In genomic region chr4:138672160-138672559, GRCm38 (mm10) we compare ENCODE assay signal across 32 mouse cellular contexts. TPM values are rescaled to one million over a fixed set of nuclear protein-coding genes. Genes with fewer than 3 reads are reported as not detected.
DNase-seq lines count a peak whose midpoint lies in the region; ATAC-seq and TF ChIP-seq lines count a peak whose summit lies in the region.
"Had no signal": no experiment of that assay in that cellular context is flagged by ENCODE, and none has a peak within 500 bp of the region (broad histone marks: within the 10 kb centered on the region; RNA-seq: fewer than 3 reads in every experiment).

No protein-coding gene starts in this region.

- H3K9me3 ChIP-seq in midbrain, embryonic 15.5 days, result no peaks in the 10 kb centered on the region
- no peaks in the 10 kb centered on the region for H3K9me3 ChIP-seq in stomach, postnatal 0 days (ENCODE audit: control insufficient read depth, low read length)
- H3K9me3 ChIP-seq: heart, embryonic 12.5 days; limb, embryonic 10.5 days; limb, embryonic 15.5 days; liver, embryonic 13.5 days; neural tube, embryonic 15.5 days had no signal

- 53% methylated on average over 4 of the region's 4 CpGs for WGBS in lung, adult 2 months
- WGBS in large intestine, adult 2 months, result 27% methylated on average over 4 of the region's 4 CpGs
- WGBS in midbrain, embryonic 15.5 days, result 34% methylated on average over 4 of the region's 4 CpGs
- WGBS in stomach, postnatal 0 days, result 20% methylated on average over 4 of the region's 4 CpGs
- WGBS in heart, adult 2 months, result 60% methylated on average over 4 of the region's 4 CpGs

- DNase-seq in lung, postnatal 36 days, result peak; percentile 37
- DNase-seq in lung, adult 2 months, result no peak
- peak; percentile 76 for DNase-seq in large intestine, adult 2 months (ENCODE audit: low read depth, low spot score)
- peak; percentile 69 for DNase-seq in stomach, postnatal 0 days (ENCODE audit: low spot score)
- no peak for DNase-seq in frontal cortex, postnatal 14 days (ENCODE audit: low spot score in 2 of 2)
- no peak for DNase-seq in heart, adult 2 months
- DNase-seq: adrenal gland, postnatal 14 days; cerebellum, adult 2 months; cerebellum, postnatal 14 days; gastrocnemius, postnatal 25 days; heart, adult 18-20 months; kidney, adult 9 months; kidney, postnatal 10 days; layer of hippocampus, adult 9-11 months; liver, embryonic 13.5 days; lung, embryonic 14.5 days; right cerebral cortex, postnatal 25 days had no signal

- peaks cover 10% of the 10 kb centered on the region; the same call in 1 of the 2 replicates for H3K27me3 ChIP-seq in midbrain, embryonic 15.5 days (replicated peaks)
- no peaks in the 10 kb centered on the region for H3K27me3 ChIP-seq in stomach, postnatal 0 days (ENCODE audit: control insufficient read depth, insufficient read depth, low read length)
- H3K27me3 ChIP-seq in heart, adult 2 months (ENCODE audit: control insufficient read depth, insufficient read depth, low read length), result no peaks in the 10 kb centered on the region
- H3K27me3 ChIP-seq: liver, embryonic 13.5 days had no signal

- H3K4me2 ChIP-seq in midbrain, embryonic 15.5 days, result no peak overlapping the region
- H3K4me2 ChIP-seq in stomach, postnatal 0 days (replicated peaks; ENCODE audit: low read depth), result no peak overlapping the region
- H3K4me2 ChIP-seq: heart, embryonic 12.5 days; hindbrain, embryonic 14.5 days; limb, embryonic 15.5 days; liver, embryonic 13.5 days; lung, embryonic 14.5 days; neural tube, embryonic 15.5 days had no signal

- H3K79me2 ChIP-seq in heart, adult 2 months (replicated peaks; ENCODE audit: control insufficient read depth, insufficient read depth, low read length), result no peaks in the 10 kb centered on the region

- intact Hi-C loops in heart, adult 2 months (cut with DNase I), result no loop called here

- TF ChIP-seq CTCF in lung, adult 2 months (IDR thresholded peaks at IDR 0.05; ENCODE audit: insufficient read depth, low read length), result no peak
- no peak for TF ChIP-seq CTCF in stomach, postnatal 0 days (IDR thresholded peaks at IDR 0.05; ENCODE audit: low read depth)
- TF ChIP-seq CTCF in heart, adult 2 months (IDR thresholded peaks at IDR 0.05), result no peak

- no peaks in the 10 kb centered on the region for H3K36me3 ChIP-seq in midbrain, embryonic 15.5 days (replicated peaks)
- H3K36me3 ChIP-seq in stomach, postnatal 0 days (ENCODE audit: control insufficient read depth, insufficient read depth, low read length), result no peaks in the 10 kb centered on the region
- H3K36me3 ChIP-seq in heart, adult 2 months (ENCODE audit: control insufficient read depth, insufficient read depth, low read length), result no peaks in the 10 kb centered on the region
- H3K36me3 ChIP-seq: heart, embryonic 12.5 days; limb, embryonic 10.5 days; limb, embryonic 15.5 days; liver, embryonic 13.5 days; neural tube, embryonic 15.5 days had no signal

- no peak for TF ChIP-seq POLR2A in lung, adult 2 months (IDR thresholded peaks at IDR 0.05; ENCODE audit: borderline replicate concordance, extremely low read depth, low read depth, low read length)
- TF ChIP-seq POLR2A in heart, adult 2 months (IDR thresholded peaks at IDR 0.05; ENCODE audit: insufficient read depth, low read depth, low read length), result no peak

- 0 out of 2 replicates have a peak overlapping the region, but pooled peaks have one; percentile 30 for H3K27ac ChIP-seq in midbrain, embryonic 15.5 days
- no peak overlapping the region for H3K27ac ChIP-seq in stomach, postnatal 0 days (replicated peaks)
- H3K27ac ChIP-seq in heart, adult 2 months, result no peak overlapping the region
- H3K27ac ChIP-seq: hindbrain, embryonic 14.5 days; limb, embryonic 10.5 days; limb, embryonic 15.5 days; liver, embryonic 13.5 days; neural tube, embryonic 15.5 days had no signal

- no peak for ATAC-seq in midbrain, embryonic 15.5 days (replicated peaks)
- peak; percentile 69 for ATAC-seq in stomach, postnatal 0 days (ENCODE audit: low FRiP score, low TSS enrichment)
- ATAC-seq: CD4-positive, CD25-positive, alpha-beta regulatory T cell, adult 4 months; forebrain, embryonic 14.5 days; intestine, postnatal 0 days had no signal

- no peak overlapping the region for H3K4me3 ChIP-seq in lung, adult 2 months (replicated peaks; ENCODE audit: extremely low read depth, low read depth, low read length)
- H3K4me3 ChIP-seq in midbrain, embryonic 15.5 days, result no peak overlapping the region
- no peak overlapping the region for H3K4me3 ChIP-seq in stomach, postnatal 0 days (ENCODE audit: low read depth, low read length)
- no peak overlapping the region for H3K4me3 ChIP-seq in heart, adult 2 months
- H3K4me3 ChIP-seq: heart, embryonic 12.5 days; limb, embryonic 10.5 days; limb, embryonic 15.5 days; liver, embryonic 13.5 days; neural tube, embryonic 15.5 days had no signal

- H3K4me1 ChIP-seq in lung, adult 2 months (ENCODE audit: control insufficient read depth, insufficient read depth, low read length), result no peaks in the 10 kb centered on the region
- peaks cover 10% of the 10 kb centered on the region; the same call in 1 of the 2 replicates for H3K4me1 ChIP-seq in midbrain, embryonic 15.5 days
- no peaks in the 10 kb centered on the region for H3K4me1 ChIP-seq in stomach, postnatal 0 days (replicated peaks; ENCODE audit: control insufficient read depth, insufficient read depth)
- no peaks in the 10 kb centered on the region for H3K4me1 ChIP-seq in heart, adult 2 months (ENCODE audit: control insufficient read depth, insufficient read depth, low read length)
- H3K4me1 ChIP-seq: heart, embryonic 12.5 days; limb, embryonic 10.5 days; limb, embryonic 15.5 days; liver, embryonic 13.5 days had no signal

- no peak for TF ChIP-seq EP300 in stomach, postnatal 0 days (optimal IDR thresholded peaks at IDR 0.05)
- no peak for TF ChIP-seq EP300 in heart, adult 2 months (IDR thresholded peaks at IDR 0.05; ENCODE audit: insufficient read depth, low read depth, low read length)

- H3K9ac ChIP-seq in midbrain, embryonic 15.5 days, result no peak overlapping the region
- H3K9ac ChIP-seq in stomach, postnatal 0 days (ENCODE audit: low read length), result no peak overlapping the region
- H3K9ac ChIP-seq in heart, adult 2 months (ENCODE audit: low read depth, low read length), result no peak overlapping the region
- H3K9ac ChIP-seq: heart, embryonic 12.5 days; hindbrain, embryonic 14.5 days; limb, embryonic 15.5 days; liver, embryonic 13.5 days; lung, embryonic 14.5 days; neural tube, embryonic 15.5 days had no signal

RNA-seq across cellular contexts. Expression of gene Vwa5b1, which starts 36.5 kb away (rescaled TPM):
- 0.09 and 0.23 TPM in 2 replicates for polyA plus RNA-seq in lung, adult 2 months (2012; rRNA removed)
- 0.05 and 0.11 TPM in 2 replicates for polyA plus RNA-seq in large intestine, adult 2 months (2012; rRNA removed)
- 1.9 and 2.4 TPM in 2 replicates for polyA plus RNA-seq in midbrain, embryonic 15.5 days (2015; fragmentation: Nextera tagmentation; extraction: Ambion mirVana)
- 0.10 and 0.16 TPM in 2 replicates for polyA plus RNA-seq in stomach, postnatal 0 days (2015; fragmentation: Nextera tagmentation; extraction: Ambion mirVana)
- not detected for total RNA-seq in heart, adult 2 months (2021)
- polyA plus RNA-seq in heart, adult 2 months (2012; rRNA removed), result 0.12 TPM in 1 of 2 replicates, not detected in the other
- total RNA-seq: adrenal gland, postnatal 14 days; gastrocnemius, adult 18-20 months; gastrocnemius, postnatal 25 days; heart, adult 18-20 months; hematopoietic stem cell, adult 5-6 weeks; megakaryocyte progenitor cell, adult 5-6 weeks had no signal
- polyA plus RNA-seq: CD4-positive, CD25-positive, alpha-beta regulatory T cell, adult 4 months; heart, embryonic 12.5 days; heart, postnatal 0 days; liver, embryonic 13.5 days; thymus, postnatal 0 days had no signal

RNA-seq across cellular contexts. Expression of gene Pla2g2c, which starts 52.4 kb away (rescaled TPM):
- polyA plus RNA-seq in lung, adult 2 months (2012; rRNA removed), result 0.69 and 0.93 TPM in 2 replicates
- 0.27 and 0.45 TPM in 2 replicates for polyA plus RNA-seq in large intestine, adult 2 months (2012; rRNA removed)
- 0.74 and 1.1 TPM in 2 replicates for polyA plus RNA-seq in midbrain, embryonic 15.5 days (2015; fragmentation: Nextera tagmentation; extraction: Ambion mirVana)
- 0.30 and 0.31 TPM in 2 replicates for polyA plus RNA-seq in stomach, postnatal 0 days (2015; fragmentation: Nextera tagmentation; extraction: Ambion mirVana)
- total RNA-seq in heart, adult 2 months (2021), result under 1 TPM in 1 of 2 experiments, not detected in 1; 0.14 TPM
- 0.76 and 0.98 TPM in 2 replicates for polyA plus RNA-seq in heart, adult 2 months (2012; rRNA removed)
- total RNA-seq: adrenal gland, postnatal 14 days; gastrocnemius, adult 18-20 months; gastrocnemius, postnatal 25 days; hematopoietic stem cell, adult 5-6 weeks; left cerebral cortex, postnatal 10 days; megakaryocyte progenitor cell, adult 5-6 weeks had no signal
- polyA plus RNA-seq: CD4-positive, CD25-positive, alpha-beta regulatory T cell, adult 4 months; limb, embryonic 15.5 days; liver, embryonic 13.5 days had no signal

Comparison
In these comparisons a context has a peak if more than half of its experiments do, and no peak if none do; other contexts are left out.
1. DNase-seq: peak in lung, postnatal 36 days (single experiment), large intestine, adult 2 months (single experiment) and stomach, postnatal 0 days (single experiment); none in lung, adult 2 months (single experiment), frontal cortex, postnatal 14 days (0 of 2) and heart, adult 2 months (0 of 2).